Mouse (Mus musculus): ENCODE data around the gene Hsf4. TPM values are rescaled to one million over a fixed set of nuclear protein-coding genes. Genes with fewer than 3 reads are reported as not detected.

Hsf4 gene
- polyA plus RNA-seq, 1 experiment from 2014 or later: not detected

DNA sequence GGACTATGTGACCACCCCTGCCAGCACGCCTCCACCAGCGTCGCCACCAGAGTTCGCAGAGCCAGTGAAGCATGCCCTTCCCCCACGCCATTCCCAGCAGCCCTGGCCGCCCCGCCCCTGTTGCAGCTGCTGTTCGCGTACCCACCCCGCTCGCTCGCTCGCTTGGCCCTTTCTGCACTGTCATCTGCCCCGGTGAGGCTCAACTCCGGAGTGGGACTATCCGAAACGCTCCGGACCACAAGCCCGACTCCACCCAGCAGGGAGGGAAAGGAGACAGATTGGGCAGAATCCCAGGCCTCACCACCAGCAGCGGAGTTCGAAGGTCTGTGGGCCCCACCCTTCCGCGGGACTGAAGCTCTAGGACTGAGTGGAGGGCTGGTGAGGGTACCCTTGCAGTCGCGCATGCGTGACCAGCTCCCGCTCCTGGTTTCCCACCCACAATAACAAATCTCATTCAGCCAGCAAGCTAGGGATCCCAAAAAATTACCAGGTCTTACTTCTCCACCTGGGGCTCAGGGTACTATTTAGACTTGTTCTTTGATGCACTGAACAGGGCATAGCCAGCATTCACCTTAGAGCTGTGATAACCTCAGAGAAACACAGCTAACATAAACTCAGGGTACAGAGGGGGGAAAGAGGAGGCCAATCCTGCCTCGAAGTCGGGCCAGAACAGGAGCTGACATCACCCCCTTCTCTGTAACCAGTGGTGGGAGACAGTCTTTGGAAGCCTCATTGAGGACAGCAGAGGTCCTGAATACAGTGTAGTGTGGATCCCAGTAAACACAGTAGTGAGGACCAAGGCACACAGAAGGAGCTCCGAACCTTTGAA lies 6.9 kb downstream of the Hsf4 start:
- Histone ChIP-seq H3K27ac (ENCODE audit: low read depth, low read length) (no peak overlapping the region), H3K9me3 (replicated peaks; ENCODE audit: control insufficient read depth, low read length) (no peaks in the 10 kb centered on the region), H3K4me2 (peak overlapping the region; percentile 81), H3K4me1 (ENCODE audit: control insufficient read depth, insufficient read depth, low read length) (peaks cover 11% of the 10 kb centered on the region), H3K9ac (ENCODE audit: low read depth, low read length) (peak overlapping the region; percentile 57; the same call in 1 of the 2 replicates), H3K27me3 (ENCODE audit: control insufficient read depth, insufficient read depth, low read length) (peaks cover 86% of the 10 kb centered on the region), H3K4me3 (ENCODE audit: low read depth, low read length) (peak overlapping the region; percentile 41), H3K36me3 (ENCODE audit: control insufficient read depth, insufficient read depth, low read length) (no peaks in the 10 kb centered on the region)
- 5% methylated on average over 29 of the region's 30 CpGs for WGBS (ENCODE audit: insufficient replicate concordance)
- peak; percentile 62; the same call in 1 of the 2 replicates for ATAC-seq (replicated peaks; ENCODE audit: insufficient number of reproducible peaks, low FRiP score, low TSS enrichment)

DNA sequence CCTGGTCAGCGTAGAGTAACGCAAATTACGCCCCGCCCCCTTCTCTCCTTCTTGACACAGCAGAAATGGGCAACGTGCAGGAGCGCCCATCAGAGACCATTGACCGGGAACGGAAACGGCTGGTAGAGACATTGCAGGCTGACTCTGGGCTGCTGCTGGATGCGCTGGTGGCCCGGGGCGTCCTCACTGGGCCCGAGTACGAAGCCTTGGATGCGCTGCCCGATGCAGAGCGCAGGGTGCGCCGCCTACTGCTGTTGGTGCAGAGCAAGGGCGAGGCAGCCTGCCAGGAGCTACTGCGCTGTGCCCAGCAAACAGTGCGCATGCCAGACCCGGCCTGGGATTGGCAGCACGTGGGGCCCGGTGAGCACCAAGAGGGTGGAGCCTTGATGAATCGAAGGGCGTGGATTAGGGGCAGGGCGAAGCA lies 9.3 kb downstream of the Hsf4 start:
- peaks cover 11% of the 10 kb centered on the region for H3K4me1 ChIP-seq (ENCODE audit: control insufficient read depth, insufficient read depth, low read length)
- H3K4me2 ChIP-seq: peak overlapping the region; percentile 59
- no peaks in the 10 kb centered on the region for H3K36me3 ChIP-seq (ENCODE audit: control insufficient read depth, insufficient read depth, low read length)
- no peak for ATAC-seq (replicated peaks; ENCODE audit: insufficient number of reproducible peaks, low FRiP score, low TSS enrichment)
- WGBS (ENCODE audit: insufficient replicate concordance): 3% methylated on average over 28 of the region's 28 CpGs
- H3K27ac ChIP-seq (ENCODE audit: low read depth, low read length): no peak overlapping the region
- peak overlapping the region; percentile 22 for H3K4me3 ChIP-seq (ENCODE audit: low read depth, low read length)
- H3K9ac ChIP-seq (ENCODE audit: low read depth, low read length): 0 out of 2 replicates have a peak overlapping the region, but pooled peaks have one; percentile 34
- H3K27me3 ChIP-seq (ENCODE audit: control insufficient read depth, insufficient read depth, low read length): peaks cover 72% of the 10 kb centered on the region
- no peaks in the 10 kb centered on the region for H3K9me3 ChIP-seq (replicated peaks; ENCODE audit: control insufficient read depth, low read length)

DNA sequence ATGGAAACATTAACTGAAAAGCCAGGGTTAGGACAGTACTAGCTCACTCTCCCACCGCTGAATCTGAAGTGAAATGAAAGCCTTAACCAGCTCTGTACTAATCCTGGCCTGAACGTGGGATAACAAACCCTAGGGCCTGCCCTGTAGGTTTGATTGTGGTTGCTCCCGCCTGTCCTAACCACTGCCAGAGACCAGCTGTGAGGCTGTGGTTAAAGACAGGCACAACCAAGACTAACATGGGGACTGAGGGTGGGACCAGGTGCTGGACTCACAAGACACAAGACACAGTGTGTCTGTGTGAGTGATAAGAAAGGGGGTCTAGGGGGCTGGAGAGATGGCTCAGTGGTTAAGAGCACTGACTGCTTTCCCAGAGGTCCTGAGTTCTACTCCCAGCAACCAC lies 11.0 kb downstream of the Hsf4 start:
- Histone ChIP-seq H3K4me2 (no peak overlapping the region), H3K4me3 (ENCODE audit: low read depth, low read length) (no peak overlapping the region), H3K4me1 (ENCODE audit: control insufficient read depth, insufficient read depth, low read length) (peaks cover 10% of the 10 kb centered on the region), H3K36me3 (ENCODE audit: control insufficient read depth, insufficient read depth, low read length) (no peaks in the 10 kb centered on the region; the same call in 1 of the 2 replicates), H3K27me3 (ENCODE audit: control insufficient read depth, insufficient read depth, low read length) (peaks cover 55% of the 10 kb centered on the region), H3K9me3 (replicated peaks; ENCODE audit: control insufficient read depth, low read length) (no peaks in the 10 kb centered on the region), H3K27ac (ENCODE audit: low read depth, low read length) (no peak overlapping the region), H3K9ac (ENCODE audit: low read depth, low read length) (no peak overlapping the region)
- 73% methylated on average over 3 of the region's 3 CpGs for WGBS (ENCODE audit: insufficient replicate concordance)
- no peak for ATAC-seq (replicated peaks; ENCODE audit: insufficient number of reproducible peaks, low FRiP score, low TSS enrichment)

DNA sequence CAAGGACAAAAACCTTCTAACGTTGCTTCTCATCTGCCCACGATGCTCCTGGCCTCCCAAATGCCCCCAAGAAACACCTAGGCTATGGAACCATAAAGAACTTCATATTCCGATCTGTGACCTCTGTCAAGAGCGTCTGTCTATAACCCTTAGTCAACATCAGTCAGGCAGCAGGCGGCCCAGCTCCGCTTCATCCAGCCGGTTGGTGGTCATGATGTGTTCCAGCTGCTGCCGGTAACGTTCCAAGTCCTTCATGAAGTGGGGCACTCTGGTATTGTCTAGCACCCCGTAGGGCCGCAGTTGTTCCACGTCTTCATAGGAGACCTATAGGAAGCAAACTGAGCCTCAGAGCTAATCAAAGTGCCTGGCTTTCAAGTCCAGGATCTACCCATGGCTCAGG lies 12.2 kb downstream of the Hsf4 start:
- H3K36me3 ChIP-seq (ENCODE audit: control insufficient read depth, insufficient read depth, low read length): no peaks in the 10 kb centered on the region; the same call in 1 of the 2 replicates
- no peak overlapping the region for H3K4me3 ChIP-seq (ENCODE audit: low read depth, low read length)
- no peaks in the 10 kb centered on the region for H3K9me3 ChIP-seq (replicated peaks; ENCODE audit: control insufficient read depth, low read length)
- no peak overlapping the region for H3K4me2 ChIP-seq
- no peak overlapping the region for H3K9ac ChIP-seq (ENCODE audit: low read depth, low read length)
- no peak overlapping the region for H3K27ac ChIP-seq (ENCODE audit: low read depth, low read length)
- no peak for ATAC-seq (replicated peaks; ENCODE audit: insufficient number of reproducible peaks, low FRiP score, low TSS enrichment)
- H3K27me3 ChIP-seq (ENCODE audit: control insufficient read depth, insufficient read depth, low read length): peaks cover 43% of the 10 kb centered on the region
- 84% methylated on average over 12 of the region's 12 CpGs for WGBS (ENCODE audit: insufficient replicate concordance)
- H3K4me1 ChIP-seq (ENCODE audit: control insufficient read depth, insufficient read depth, low read length): peaks cover 6% of the 10 kb centered on the region

DNA sequence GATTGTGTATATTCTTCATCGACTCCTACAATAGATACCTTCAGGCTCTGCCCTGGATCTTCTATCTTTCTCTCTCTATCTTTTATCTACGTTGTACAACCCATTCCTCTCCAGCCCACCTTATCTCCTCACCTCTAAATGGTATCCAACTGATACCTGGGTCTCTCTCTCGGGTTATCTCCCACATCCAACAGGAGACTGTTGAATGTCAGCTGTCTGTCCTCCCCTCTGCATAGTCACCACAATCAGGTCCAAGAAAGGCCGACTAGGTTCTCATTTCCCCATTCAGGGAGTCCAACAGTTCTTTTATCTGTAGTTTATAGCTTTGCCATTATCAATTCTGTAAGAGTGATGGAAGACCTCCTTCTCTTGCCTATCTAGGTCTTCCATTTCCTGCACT lies 12.6 kb downstream of the Hsf4 start:
- Histone ChIP-seq H3K4me1 (ENCODE audit: control insufficient read depth, insufficient read depth, low read length) (peaks cover 6% of the 10 kb centered on the region), H3K27me3 (ENCODE audit: control insufficient read depth, insufficient read depth, low read length) (peaks cover 39% of the 10 kb centered on the region), H3K9ac (ENCODE audit: low read depth, low read length) (no peak overlapping the region), H3K27ac (ENCODE audit: low read depth, low read length) (no peak overlapping the region), H3K9me3 (replicated peaks; ENCODE audit: control insufficient read depth, low read length) (no peaks in the 10 kb centered on the region), H3K4me2 (no peak overlapping the region), H3K4me3 (ENCODE audit: low read depth, low read length) (no peak overlapping the region), H3K36me3 (ENCODE audit: control insufficient read depth, insufficient read depth, low read length) (no peaks in the 10 kb centered on the region; the same call in 1 of the 2 replicates)
- no peak for ATAC-seq (replicated peaks; ENCODE audit: insufficient number of reproducible peaks, low FRiP score, low TSS enrichment)
- WGBS (ENCODE audit: insufficient replicate concordance): 61% methylated on average over 4 of the region's 4 CpGs

DNA sequence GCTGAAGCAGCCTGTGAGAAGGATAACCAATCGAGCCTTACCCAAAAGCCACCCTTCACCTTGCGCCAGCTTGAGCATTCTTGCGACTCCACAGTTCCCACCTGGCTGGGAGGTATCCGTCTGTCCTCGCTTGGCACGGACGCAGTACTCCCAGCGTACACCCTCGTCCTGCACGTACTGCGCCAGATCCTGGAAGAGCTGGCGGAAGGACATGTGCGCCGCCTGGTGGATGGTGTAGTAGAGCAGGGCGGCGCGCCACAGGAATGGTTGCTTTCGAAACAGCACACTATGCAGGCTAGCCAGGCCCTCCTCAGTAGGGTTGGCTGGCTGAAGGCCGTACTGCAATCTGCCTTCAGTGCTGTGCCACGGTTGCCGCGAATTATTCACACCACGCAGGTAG lies 13.5 kb downstream of the Hsf4 start:
- Histone ChIP-seq H3K27me3 (ENCODE audit: control insufficient read depth, insufficient read depth, low read length) (peaks cover 30% of the 10 kb centered on the region), H3K27ac (ENCODE audit: low read depth, low read length) (no peak overlapping the region), H3K4me2 (no peak overlapping the region), H3K9ac (ENCODE audit: low read depth, low read length) (no peak overlapping the region), H3K4me3 (ENCODE audit: low read depth, low read length) (no peak overlapping the region), H3K9me3 (replicated peaks; ENCODE audit: control insufficient read depth, low read length) (no peaks in the 10 kb centered on the region), H3K4me1 (ENCODE audit: control insufficient read depth, insufficient read depth, low read length) (peaks cover 6% of the 10 kb centered on the region), H3K36me3 (ENCODE audit: control insufficient read depth, insufficient read depth, low read length) (no peaks in the 10 kb centered on the region; the same call in 1 of the 2 replicates)
- 26% methylated on average over 23 of the region's 23 CpGs for WGBS (ENCODE audit: insufficient replicate concordance)
- ATAC-seq (replicated peaks; ENCODE audit: insufficient number of reproducible peaks, low FRiP score, low TSS enrichment): 0 out of 2 replicates have a peak, but pooled peaks have one; percentile 28

DNA sequence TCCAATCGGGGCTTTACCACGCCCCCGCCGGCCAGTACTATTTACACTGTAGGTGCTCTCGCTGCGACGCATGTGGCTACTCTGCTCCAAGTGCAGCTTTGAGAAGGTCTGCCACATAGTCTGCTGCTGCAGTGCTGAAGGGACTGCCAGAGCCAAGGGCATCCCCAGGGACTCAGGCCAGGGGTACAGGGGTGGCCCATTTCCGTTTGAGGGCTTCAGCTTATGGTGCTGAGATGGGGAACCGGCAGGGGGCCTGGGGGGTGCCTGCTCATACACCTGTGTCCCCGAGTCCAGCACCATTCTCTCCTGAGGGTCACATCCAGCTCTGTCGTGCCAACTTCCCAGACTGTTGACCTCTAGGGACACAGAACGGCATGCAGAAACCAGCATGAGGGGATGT lies 15.9 kb downstream of the Hsf4 start:
- no peak overlapping the region for H3K27ac ChIP-seq (ENCODE audit: low read depth, low read length)
- peaks cover 16% of the 10 kb centered on the region for H3K4me1 ChIP-seq (ENCODE audit: control insufficient read depth, insufficient read depth, low read length)
- H3K36me3 ChIP-seq (ENCODE audit: control insufficient read depth, insufficient read depth, low read length): no peaks in the 10 kb centered on the region; the same call in 1 of the 2 replicates
- no peak overlapping the region for H3K9ac ChIP-seq (ENCODE audit: low read depth, low read length)
- no peaks in the 10 kb centered on the region for H3K9me3 ChIP-seq (replicated peaks; ENCODE audit: control insufficient read depth, low read length)
- 50% methylated on average over 12 of the region's 12 CpGs for WGBS (ENCODE audit: insufficient replicate concordance)
- peaks cover 21% of the 10 kb centered on the region for H3K27me3 ChIP-seq (ENCODE audit: control insufficient read depth, insufficient read depth, low read length)
- no peak overlapping the region for H3K4me3 ChIP-seq (ENCODE audit: low read depth, low read length)
- ATAC-seq (replicated peaks; ENCODE audit: insufficient number of reproducible peaks, low FRiP score, low TSS enrichment): no peak
- no peak overlapping the region for H3K4me2 ChIP-seq

DNA sequence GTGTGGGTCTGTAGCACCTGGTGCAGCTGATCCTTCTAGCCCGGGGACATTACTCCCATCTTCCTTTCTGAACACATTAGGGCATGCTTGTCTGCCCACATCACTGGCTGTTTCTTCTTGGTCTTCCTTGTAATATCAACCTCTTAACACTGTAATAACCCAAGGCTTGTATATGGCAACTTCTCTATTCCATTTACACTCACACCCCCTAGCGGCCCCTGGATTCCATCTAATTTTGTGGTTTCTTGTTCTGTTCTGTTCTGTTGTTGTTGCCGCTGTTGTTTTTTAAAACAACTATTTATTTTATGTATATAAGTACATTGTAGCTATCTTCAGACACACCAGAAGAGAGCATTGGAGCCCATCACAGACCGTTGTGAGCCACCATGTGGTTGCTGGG lies 17.3 kb downstream of the Hsf4 start:
- Histone ChIP-seq H3K27me3 (ENCODE audit: control insufficient read depth, insufficient read depth, low read length) (peaks cover 18% of the 10 kb centered on the region), H3K27ac (ENCODE audit: low read depth, low read length) (no peak overlapping the region), H3K4me1 (ENCODE audit: control insufficient read depth, insufficient read depth, low read length) (peaks cover 20% of the 10 kb centered on the region), H3K4me3 (ENCODE audit: low read depth, low read length) (no peak overlapping the region), H3K36me3 (ENCODE audit: control insufficient read depth, insufficient read depth, low read length) (no peaks in the 10 kb centered on the region; the same call in 1 of the 2 replicates), H3K9ac (ENCODE audit: low read depth, low read length) (no peak overlapping the region), H3K9me3 (replicated peaks; ENCODE audit: control insufficient read depth, low read length) (no peaks in the 10 kb centered on the region), H3K4me2 (no peak overlapping the region)
- no peak for ATAC-seq (replicated peaks; ENCODE audit: insufficient number of reproducible peaks, low FRiP score, low TSS enrichment)
- 85% methylated on average over 4 of the region's 4 CpGs for WGBS (ENCODE audit: insufficient replicate concordance)
